Mouse (Mus musculus) testis, adult 2 months (tissue): Measurements from ENCODE around the gene Flrt1. TPM values are rescaled to one million over a fixed set of nuclear protein-coding genes. Genes with fewer than 3 reads are reported as not detected.

Experiments used
- H3K27ac ChIP-seq: fragments of 200-500 bp; 2 replicates; pipeline ENCODE4 v1.5.1; 2012; ENCODE audit warnings: low read depth, low read length; ENCODE audit not compliant: control insufficient read depth, insufficient read depth
- H3K27me3 ChIP-seq: fragments of 200-500 bp; 2 replicates; pipeline ENCODE4 v1.6.1; 2012; ENCODE audit warnings: mild to moderate bottlenecking, low read length, moderate library complexity; ENCODE audit not compliant: control insufficient read depth, insufficient read depth
- H3K36me3 ChIP-seq: fragments of 200-500 bp; 2 replicates; pipeline ENCODE4 v1.6.1; 2012; ENCODE audit warnings: mild to moderate bottlenecking, low read length; ENCODE audit not compliant: control insufficient read depth, insufficient read depth
- H3K4me1 ChIP-seq: fragments of 200-500 bp; 2 replicates; pipeline ENCODE4 v1.6.1; 2012; ENCODE audit warnings: low read length; ENCODE audit not compliant: control insufficient read depth, insufficient read depth
- H3K4me3 ChIP-seq: fragments of 200-500 bp; 2 replicates; pipeline ENCODE4 v1.5.1; 2012; ENCODE audit warnings: low read depth, mild to moderate bottlenecking, low read length, moderate library complexity, mixed read lengths; ENCODE audit not compliant: control insufficient read depth
- CTCF ChIP-seq: fragments of 200-500 bp; IDR thresholded peaks from 2 replicates; pipeline ENCODE4 v1.5.1; 2012; ENCODE audit warnings: low read depth, mild to moderate bottlenecking, inconsistent platforms, low read length, moderate library complexity; ENCODE audit not compliant: control insufficient read depth, insufficient read depth, insufficient replicate concordance
- POLR2A ChIP-seq: fragments of 200-500 bp; IDR thresholded peaks from 2 replicates; pipeline ENCODE4 v1.6.1; 2012; ENCODE audit warnings: low read depth, mild to moderate bottlenecking, inconsistent platforms, low read length, moderate library complexity; ENCODE audit not compliant: control insufficient read depth
- polyA plus RNA-seq: library from polyadenylated mRNA; depleted of rRNA; stranded (reverse); fragments of >200 nt; gene quantifications from 2 replicates; pipeline ENCODE4 v1.2.3, GENCODE M21; 2012

Flrt1 gene
- polyA plus RNA-seq, 1 experiment = 3.1 TPM

DNA sequence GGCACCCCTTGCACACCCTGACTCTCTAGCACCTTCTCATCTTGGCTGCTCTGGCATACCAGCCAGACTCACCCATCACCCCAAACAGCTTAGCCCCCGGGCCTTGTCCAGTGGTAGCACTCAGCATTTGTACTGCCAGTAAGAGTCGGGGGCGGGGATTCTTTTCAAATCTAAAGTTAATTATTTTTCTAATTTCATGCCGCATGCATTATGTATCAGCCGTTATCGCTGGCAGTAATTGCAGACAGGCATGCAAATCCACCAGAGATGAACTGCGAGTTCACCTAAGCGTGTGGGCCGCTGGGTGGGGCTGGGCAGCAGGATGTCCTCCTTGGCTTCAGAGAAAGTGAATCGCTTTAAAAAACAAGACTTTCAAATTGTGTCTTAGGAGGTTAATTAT is 3.5 kb downstream of the Flrt1 start:
- Histone ChIP-seq H3K27me3 (no peaks in the 10 kb centered on the region), H3K36me3 (no peaks in the 10 kb centered on the region), H3K4me3 (no peak overlapping the region), H3K27ac (no peak overlapping the region), H3K4me1 (no peaks in the 10 kb centered on the region)
- TF ChIP-seq CTCF (no peak), POLR2A (no peak)

DNA sequence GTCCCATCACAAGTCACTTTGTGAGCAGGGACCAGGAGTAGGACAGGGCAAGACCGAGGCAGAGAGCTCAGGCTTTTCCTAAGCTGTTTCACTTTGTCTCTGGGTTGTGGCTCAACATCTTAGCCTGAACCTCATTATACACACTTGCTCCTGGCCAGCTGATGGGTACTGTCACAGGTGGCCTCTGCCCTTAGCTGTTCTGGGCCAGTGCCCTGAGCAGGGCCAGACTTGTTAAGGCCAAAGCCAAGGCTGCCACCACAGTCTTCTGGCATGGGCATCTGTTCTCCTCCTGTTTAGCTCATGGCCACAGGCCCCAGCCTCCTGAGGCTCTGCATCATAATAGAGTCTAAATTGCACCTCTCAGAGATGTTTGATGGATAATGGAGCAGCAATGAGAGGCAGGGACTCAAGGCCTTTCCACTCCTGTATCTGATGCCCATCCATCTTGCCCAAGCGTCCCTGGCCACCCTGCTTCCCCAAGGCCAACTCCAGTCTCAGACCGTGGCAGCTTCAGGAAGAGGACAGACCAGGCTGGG is 5.8 kb downstream of the Flrt1 start:
- Histone ChIP-seq H3K4me1 (no peaks in the 10 kb centered on the region), H3K27ac (no peak overlapping the region), H3K36me3 (no peaks in the 10 kb centered on the region), H3K27me3 (no peaks in the 10 kb centered on the region), H3K4me3 (no peak overlapping the region)
- TF ChIP-seq CTCF = no peak

GRCm38 (mm10) chr19:7092756-7093155 is 12.8 kb downstream of the Flrt1 start:
- Histone ChIP-seq H3K27me3 (no peaks in the 10 kb centered on the region), H3K36me3 (no peaks in the 10 kb centered on the region), H3K27ac (no peak overlapping the region), H3K4me1 (no peaks in the 10 kb centered on the region; the same call in none of the 2 replicates), H3K4me3 (no peak overlapping the region)
- TF ChIP-seq POLR2A = no peak
- no peak for TF ChIP-seq CTCF

DNA sequence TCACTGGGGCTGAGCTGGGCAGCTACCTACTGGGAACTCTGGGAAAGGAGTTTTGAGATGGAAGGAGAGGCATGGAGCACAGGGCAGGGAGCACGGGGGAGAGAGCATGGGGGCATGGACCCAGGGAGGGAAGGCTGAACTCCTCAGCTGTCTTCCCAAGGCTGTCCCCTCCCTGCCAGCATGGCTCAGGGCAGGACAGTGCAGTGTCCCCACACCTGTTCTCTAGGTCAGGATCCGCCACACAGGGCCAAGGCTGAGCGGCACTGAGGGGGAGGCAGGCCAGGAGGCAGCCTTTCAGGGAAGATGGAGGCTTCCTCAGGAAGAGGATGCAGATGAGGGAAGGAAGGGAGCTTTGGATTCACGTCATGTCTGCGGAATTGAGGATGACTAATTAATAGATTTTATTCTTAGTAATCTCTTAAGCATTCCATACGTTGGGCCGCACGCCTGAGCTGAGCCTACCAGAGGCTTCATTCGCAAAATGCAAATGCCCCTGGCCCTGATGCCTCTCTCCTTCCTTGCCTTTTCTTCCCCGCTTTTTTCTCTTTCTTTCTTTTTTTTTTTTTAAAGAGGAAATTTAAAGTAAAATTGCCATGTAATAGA is 14.0 kb downstream of the Flrt1 start:
- Histone ChIP-seq H3K4me1 (no peaks in the 10 kb centered on the region; the same call in none of the 2 replicates), H3K27me3 (no peaks in the 10 kb centered on the region)

GRCm38 (mm10) chr19:7090369-7091064 is 15.0 kb downstream of the Flrt1 start:
- H3K27me3 ChIP-seq = no peaks in the 10 kb centered on the region
- no peak overlapping the region for H3K4me3 ChIP-seq
- H3K4me1 ChIP-seq = no peaks in the 10 kb centered on the region; the same call in none of the 2 replicates
- no peak for TF ChIP-seq POLR2A
- TF ChIP-seq CTCF = no peak
- no peak overlapping the region for H3K27ac ChIP-seq
- no peaks in the 10 kb centered on the region for H3K36me3 ChIP-seq

More for the DNA sequence above, 14.0 kb downstream of the Flrt1 start:
- Histone ChIP-seq H3K4me3 (no peak overlapping the region), H3K27ac (no peak overlapping the region), H3K36me3 (no peaks in the 10 kb centered on the region)
- TF ChIP-seq CTCF (no peak), POLR2A (no peak)

DNA sequence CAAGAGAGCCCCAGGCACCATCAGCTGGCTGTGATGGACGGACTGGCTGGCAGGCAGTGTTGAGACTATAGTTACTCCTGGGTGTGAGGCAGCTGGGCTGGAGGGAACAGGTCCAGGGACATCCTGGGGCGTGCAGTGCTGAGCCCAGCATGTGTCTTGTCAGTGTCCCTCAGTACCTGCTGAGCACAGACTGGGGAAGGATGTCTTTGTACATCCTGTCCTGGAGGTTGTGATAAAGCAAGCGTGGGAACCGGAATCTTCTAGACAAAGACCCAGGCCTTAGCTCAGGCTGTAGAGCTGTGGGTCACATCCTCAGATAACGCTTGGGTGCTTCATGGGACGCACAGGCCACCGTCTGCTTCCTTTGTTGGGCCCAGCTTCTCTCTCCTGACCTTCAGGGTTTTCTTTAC is 15.7 kb downstream of the Flrt1 start:
- Histone ChIP-seq H3K27ac (no peak overlapping the region), H3K27me3 (no peaks in the 10 kb centered on the region), H3K4me1 (no peaks in the 10 kb centered on the region; the same call in none of the 2 replicates), H3K36me3 (no peaks in the 10 kb centered on the region), H3K4me3 (no peak overlapping the region)
- TF ChIP-seq CTCF = no peak
- TF ChIP-seq POLR2A = no peak

GRCm38 (mm10) chr19:7089050-7089449 is 16.5 kb downstream of the Flrt1 start:
- no peak overlapping the region for H3K4me3 ChIP-seq
- H3K4me1 ChIP-seq = no peaks in the 10 kb centered on the region; the same call in none of the 2 replicates
- no peak for TF ChIP-seq CTCF
- TF ChIP-seq POLR2A = no peak
- H3K27me3 ChIP-seq = no peaks in the 10 kb centered on the region
- no peaks in the 10 kb centered on the region for H3K36me3 ChIP-seq
- no peak overlapping the region for H3K27ac ChIP-seq
